In genomic region chr16:38189952-38190351, GRCm38 (mm10) we compare ENCODE assay signal across 29 mouse cellular contexts.
A peak's percentile ranks its signal among the peaks of the same experiment; 100 is the strongest.
DNase-seq lines count a peak whose midpoint lies in the region; ATAC-seq lines count a peak whose summit lies in the region.
"Had no signal": no experiment of that assay in that cellular context is flagged by ENCODE, and none has a peak within 500 bp of the region (broad histone marks: within the 10 kb centered on the region; RNA-seq: fewer than 3 reads in every experiment).

No protein-coding gene starts in this region.

- 94% methylated on average over 4 of the region's 4 CpGs for WGBS in neural tube, embryonic 11.5 days
- 93% methylated on average over 4 of the region's 4 CpGs for WGBS in neural tube, embryonic 15.5 days

- no peak overlapping the region for H3K4me2 ChIP-seq in neural tube, embryonic 11.5 days (ENCODE audit: low read depth)
- no peak overlapping the region for H3K4me2 ChIP-seq in neural tube, embryonic 15.5 days
- H3K4me2 ChIP-seq: embryonic facial prominence, embryonic 13.5 days; embryonic facial prominence, embryonic 15.5 days; forebrain, embryonic 12.5 days had no signal

- H3K4me3 ChIP-seq in neural tube, embryonic 11.5 days (ENCODE audit: low read depth, low read length), result no peak overlapping the region
- no peak overlapping the region for H3K4me3 ChIP-seq in neural tube, embryonic 15.5 days (replicated peaks)
- H3K4me3 ChIP-seq: embryonic facial prominence, embryonic 13.5 days; embryonic facial prominence, embryonic 15.5 days; erythroblast, embryonic 14.5 days; forebrain, embryonic 10.5 days; forebrain, embryonic 12.5 days had no signal

- no peak overlapping the region for H3K9ac ChIP-seq in neural tube, embryonic 11.5 days (ENCODE audit: low read length)
- H3K9ac ChIP-seq in neural tube, embryonic 15.5 days (replicated peaks), result no peak overlapping the region
- H3K9ac ChIP-seq: embryonic facial prominence, embryonic 13.5 days; embryonic facial prominence, embryonic 15.5 days; forebrain, embryonic 12.5 days had no signal

- no peak for DNase-seq in frontal cortex, postnatal 36 days (ENCODE audit: low spot score in 2 of 2)
- peak; percentile 4 for DNase-seq in neural tube, embryonic 11.5 days (ENCODE audit: low spot score)
- peak; percentile 50 for DNase-seq in brain, adult 2 months (ENCODE audit: low read depth, low spot score)
- DNase-seq in urinary bladder, adult 2 months (ENCODE audit: low spot score), result no peak
- DNase-seq: adrenal gland, adult 8-10 months; adrenal gland, postnatal 14 days; adrenal gland, postnatal 36 days; B cell, adult 2 months; cerebellum, adult 11 months; cerebellum, adult 18-20 months; cerebellum, adult 8-10 months; cerebellum, adult 9-11 months; cerebellum, postnatal 14 days; cerebellum, postnatal 36 days; embryo, embryonic 11 days had no signal

- H3K36me3 ChIP-seq in neural tube, embryonic 11.5 days (ENCODE audit: control insufficient read depth, insufficient read depth, low read length), result peaks cover 4% of the 10 kb centered on the region; the same call in 1 of the 2 replicates
- H3K36me3 ChIP-seq in neural tube, embryonic 15.5 days, result peaks cover 26% of the 10 kb centered on the region

- H3K27ac ChIP-seq in neural tube, embryonic 11.5 days (ENCODE audit: low read depth, low read length), result no peak overlapping the region
- H3K27ac ChIP-seq in neural tube, embryonic 15.5 days (replicated peaks), result no peak overlapping the region
- H3K27ac ChIP-seq: embryonic facial prominence, embryonic 13.5 days; embryonic facial prominence, embryonic 15.5 days; forebrain, embryonic 10.5 days; forebrain, embryonic 12.5 days had no signal

- ATAC-seq in frontal cortex, adult (ENCODE audit: low TSS enrichment), result peak; percentile 73
- no peak for ATAC-seq in neural tube, embryonic 11.5 days (ENCODE audit: insufficient read depth, low FRiP score, low TSS enrichment)
- ATAC-seq in neural tube, embryonic 15.5 days (ENCODE audit: low FRiP score), result no peak
- ATAC-seq: activated CD4-positive, CD25-positive, alpha-beta regulatory T cell, adult 4 months; CD4-positive, CD25-positive, alpha-beta regulatory T cell, adult 4 months; forebrain, embryonic 14.5 days; forebrain, embryonic 16.5 days; Patski had no signal

- no peaks in the 10 kb centered on the region for H3K27me3 ChIP-seq in neural tube, embryonic 11.5 days (ENCODE audit: control insufficient read depth, insufficient read depth, low read length)
- H3K27me3 ChIP-seq in neural tube, embryonic 15.5 days (replicated peaks), result no peaks in the 10 kb centered on the region
- H3K27me3 ChIP-seq: CH12.LX; embryonic facial prominence, embryonic 13.5 days; embryonic facial prominence, embryonic 15.5 days; forebrain, embryonic 12.5 days; Patski had no signal

- H3K9me3 ChIP-seq in neural tube, embryonic 11.5 days (ENCODE audit: control insufficient read depth, low read length), result no peaks in the 10 kb centered on the region
- H3K9me3 ChIP-seq in neural tube, embryonic 15.5 days (replicated peaks), result no peaks in the 10 kb centered on the region
- H3K9me3 ChIP-seq: embryonic facial prominence, embryonic 13.5 days; embryonic facial prominence, embryonic 15.5 days; forebrain, embryonic 10.5 days; forebrain, embryonic 12.5 days; G1E had no signal

- H3K4me1 ChIP-seq in neural tube, embryonic 11.5 days (ENCODE audit: control insufficient read depth, insufficient read depth, low read length), result no peaks in the 10 kb centered on the region
- no peaks in the 10 kb centered on the region for H3K4me1 ChIP-seq in neural tube, embryonic 15.5 days
- H3K4me1 ChIP-seq: embryonic facial prominence, embryonic 13.5 days; forebrain, embryonic 10.5 days; forebrain, embryonic 12.5 days had no signal

Comparison
In these comparisons a context has a peak if more than half of its experiments do, and no peak if none do; other contexts are left out.
1. DNase-seq: peak in neural tube, embryonic 11.5 days (single experiment) and brain, adult 2 months (single experiment); none in frontal cortex, postnatal 36 days (0 of 2) and urinary bladder, adult 2 months (single experiment).